Mouse (Mus musculus) C2C12 (cell line): ENCODE data around the gene Ppp4r2.

Source experiments
- CEBPB ChIP-seq: IDR thresholded peaks from one replicate; pipeline ENCODE4 v1.6.1; 2011; ENCODE audit warnings: low read depth, mild to moderate bottlenecking, control low read depth, moderate library complexity
- CTCF ChIP-seq: IDR thresholded peaks from one replicate; pipeline ENCODE4 v1.5.1; 2011; ENCODE audit not compliant: control insufficient read depth, insufficient read depth, insufficient read length
- FOSL1 ChIP-seq: IDR thresholded peaks from one replicate; pipeline ENCODE4 v1.8.0; 2011; ENCODE audit warnings: mild to moderate bottlenecking, low read length; ENCODE audit not compliant: poor library complexity, insufficient read depth, severe bottlenecking
- MAX ChIP-seq: IDR thresholded peaks from one replicate; pipeline ENCODE4 v1.6.1; 2011; ENCODE audit warnings: mild to moderate bottlenecking, control low read depth
- MYOD1 ChIP-seq: IDR thresholded peaks from one replicate; pipeline ENCODE4 v1.6.1; 2011; ENCODE audit warnings: low read depth; ENCODE audit not compliant: control insufficient read depth, insufficient read length
- MYOG ChIP-seq: IDR thresholded peaks from one replicate; pipeline ENCODE4 v1.6.1; 2011; ENCODE audit not compliant: control insufficient read depth, insufficient read length; ENCODE audit errors: extremely low read depth
- USF1 ChIP-seq: IDR thresholded peaks from one replicate; pipeline ENCODE4 v1.6.1; 2011; ENCODE audit warnings: low read depth, mild to moderate bottlenecking, control low read depth, moderate library complexity

- TF ChIP-seq MAX (no peak), CTCF (peak; percentile 30), MYOD1 (no peak), USF1 (no peak), MYOG (no peak), CEBPB (no peak), FOSL1 (no peak)
Measured at GRCm38 (mm10) chr6:100875862-100876623, 42.6 kb downstream of the Ppp4r2 start.
